Mouse (Mus musculus) megakaryocyte progenitor cell, adult 5-6 weeks (primary cell): ENCODE measurements around the gene Adamtsl3. TPM values are rescaled to one million over a fixed set of nuclear protein-coding genes. Genes with fewer than 3 reads are reported as not detected.

Experiments
- ATAC-seq: replicated peaks from 2 replicates; pipeline ENCODE4 v1.8.0; 2016; ENCODE audit warnings: mild to moderate bottlenecking, moderate TSS enrichment, inconsistent platforms; ENCODE audit not compliant: poor library complexity
- total RNA-seq, 2 experiments: library from RNA; stranded (forward) in 1 of 2; stranded (reverse) in 1 of 2; fragments of 157-497, 149-512 nt in 1 of 2; fragments of 200-1000 nt in 1 of 2; gene quantifications; 2 replicates each; pipeline versions ENCODE4 v1.2.3 to v1.2.4; 2015 to 2017

The Adamtsl3 gene
- total RNA-seq, 2 experiments from 2014 or later: 0.04 to 0.05 TPM

DNA sequence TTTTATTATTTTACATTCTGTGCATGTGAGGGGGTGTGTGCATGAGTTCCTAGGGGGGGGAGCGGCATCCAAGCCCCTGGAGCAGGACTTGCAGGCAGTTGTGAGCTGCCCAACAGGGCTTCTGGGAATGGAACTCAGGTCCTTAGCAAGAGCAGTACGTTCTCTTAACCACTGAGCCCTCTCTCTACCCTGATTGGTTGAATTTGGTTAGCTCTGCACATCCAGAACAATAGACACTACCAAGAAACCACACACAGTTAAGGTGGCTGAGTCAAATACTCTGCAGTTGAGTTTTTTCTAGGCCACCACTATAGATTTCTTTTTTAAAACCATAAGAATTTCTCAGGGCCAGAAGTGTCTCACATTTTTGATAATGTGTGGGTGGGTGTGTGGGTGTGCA is 158.7 kb downstream of the Adamtsl3 start:
- no peak for ATAC-seq

DNA sequence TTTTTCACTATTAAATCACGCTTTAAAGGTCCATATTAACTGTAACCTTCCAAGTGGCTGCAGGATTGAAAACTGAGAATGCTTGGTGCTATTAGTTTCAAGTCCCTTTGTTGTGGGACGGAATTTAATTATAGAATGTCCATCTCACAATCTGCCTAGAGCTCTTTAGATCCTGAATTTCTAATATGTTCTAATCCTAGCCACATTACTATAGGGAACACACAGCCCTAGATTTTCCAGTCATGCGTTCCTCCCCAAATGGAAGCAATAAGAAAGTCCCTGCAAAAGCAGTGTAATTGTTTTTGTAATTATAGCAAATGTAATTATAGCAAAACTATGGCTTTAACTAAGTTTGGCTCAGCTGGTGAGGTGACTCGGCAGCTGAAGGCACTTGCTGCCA is 161.6 kb downstream of the Adamtsl3 start:
- ATAC-seq: no peak

DNA sequence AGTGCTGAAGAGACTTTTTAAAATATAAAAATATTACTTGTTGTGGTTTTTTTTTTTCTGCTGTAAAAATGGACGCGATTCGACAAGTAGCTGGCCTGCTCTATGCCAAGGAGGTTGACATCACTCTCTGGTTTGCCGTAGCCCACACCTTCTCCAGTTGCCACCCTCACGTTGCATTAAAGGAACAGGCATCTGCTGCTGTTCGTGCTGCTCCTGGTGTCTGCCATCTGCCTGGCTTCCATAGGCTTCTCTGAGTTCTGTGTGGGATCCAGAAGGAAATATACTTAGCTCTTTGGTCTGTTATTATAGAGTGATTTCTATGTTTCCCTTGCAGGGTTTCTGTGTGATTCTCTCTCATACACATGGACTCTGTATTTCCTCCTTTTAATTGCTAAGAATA is 165.8 kb downstream of the Adamtsl3 start:
- ATAC-seq: no peak

DNA sequence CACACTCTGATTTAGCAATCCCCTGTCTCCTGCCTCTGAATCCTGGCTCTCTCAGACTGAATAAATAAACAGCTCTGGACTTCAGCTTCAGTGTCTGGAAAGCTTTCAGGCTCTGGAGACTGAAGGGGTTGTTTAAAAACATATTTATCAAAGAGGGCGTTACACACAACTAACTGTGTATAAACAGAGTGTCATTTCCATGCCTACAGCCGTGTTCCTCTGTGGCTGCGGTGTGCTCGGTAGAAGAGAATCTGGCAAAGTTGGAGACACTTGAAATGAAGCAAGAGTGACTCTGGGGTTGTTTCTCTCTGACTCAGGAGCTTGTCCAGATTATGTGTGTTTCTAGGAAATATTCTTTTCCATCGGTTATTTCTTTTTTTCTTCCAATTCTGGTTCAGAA is 167.0 kb downstream of the Adamtsl3 start:
- no peak for ATAC-seq

DNA sequence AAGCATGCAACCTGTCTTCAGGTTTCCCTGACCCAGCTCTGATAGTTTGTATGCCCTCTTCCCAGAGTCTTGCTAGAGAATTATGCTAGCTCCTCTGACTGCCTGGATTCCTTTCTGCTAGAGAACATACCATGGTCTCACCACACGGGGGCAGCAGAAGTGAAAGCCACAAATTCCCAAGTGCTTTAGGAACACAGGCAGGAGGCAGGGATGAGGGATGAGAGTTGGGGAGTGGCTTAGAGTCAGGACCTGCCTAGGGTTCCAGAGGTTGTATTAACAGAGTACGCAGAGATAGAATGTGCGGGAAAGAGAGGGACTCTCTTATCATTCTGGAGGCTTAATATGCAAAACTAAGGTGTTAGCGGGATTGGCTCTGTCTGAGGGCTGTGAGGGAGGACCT is 168.6 kb downstream of the Adamtsl3 start:
- peak; percentile 52; the same call in 1 of the 2 replicates for ATAC-seq

DNA sequence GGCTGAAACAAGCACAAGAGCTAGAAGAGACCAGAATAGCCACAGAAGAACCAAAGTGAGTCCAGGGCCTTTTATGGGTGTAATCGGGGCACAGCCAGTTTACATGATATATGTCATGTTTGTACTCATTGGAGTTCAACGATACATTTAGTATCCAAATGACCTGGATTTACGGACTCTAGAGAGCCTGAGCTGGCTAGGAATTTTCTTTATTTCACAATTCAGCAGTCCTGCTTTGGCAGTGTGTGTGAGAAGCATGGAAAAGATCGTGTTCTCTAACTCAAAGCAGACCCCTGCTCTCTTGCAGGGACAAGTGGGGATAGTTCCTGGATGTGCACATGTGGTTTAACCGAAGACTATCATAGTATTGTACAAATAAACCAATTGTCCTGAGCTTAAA is 195.1 kb downstream of the Adamtsl3 start:
- no peak for ATAC-seq

DNA sequence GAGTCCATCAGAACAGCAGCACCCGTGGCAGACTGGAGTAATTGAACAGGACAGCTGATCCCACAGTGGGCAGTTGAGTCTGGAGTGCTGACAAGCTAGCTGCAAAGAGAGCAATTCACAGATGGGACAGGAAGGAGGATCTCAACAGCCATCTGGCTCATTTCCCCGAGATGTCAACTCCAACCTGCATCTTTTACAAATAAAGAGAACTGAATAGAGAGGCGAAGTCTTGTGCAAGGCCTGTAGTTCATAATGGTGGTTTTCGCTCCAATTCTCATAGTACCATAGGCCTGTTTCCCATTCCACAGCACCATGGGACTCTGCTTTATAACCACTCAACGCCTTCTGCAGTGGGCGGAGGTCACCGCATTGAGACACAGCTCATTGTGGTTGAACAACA is 195.9 kb downstream of the Adamtsl3 start:
- no peak for ATAC-seq

DNA sequence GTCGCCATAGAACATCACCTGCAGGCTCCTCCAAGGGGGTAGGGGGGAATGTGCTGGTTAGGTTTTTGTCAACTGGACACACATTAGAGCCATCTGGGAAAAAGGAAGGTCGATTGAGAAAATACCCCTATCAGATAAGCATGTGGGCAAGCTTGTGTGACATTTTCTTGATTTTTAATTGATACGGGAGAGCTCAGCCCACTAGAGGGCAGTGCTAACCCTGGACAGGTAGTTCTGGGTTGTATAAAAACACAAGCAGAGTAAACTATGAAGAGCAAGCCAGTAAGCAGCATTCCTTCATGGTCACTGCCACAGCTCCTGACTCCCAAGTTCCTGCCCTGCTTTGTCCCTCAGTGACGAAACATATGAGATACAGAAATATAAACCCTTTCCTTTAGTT is 197.7 kb downstream of the Adamtsl3 start:
- ATAC-seq: peak; percentile 66; the same call in 1 of the 2 replicates

DNA sequence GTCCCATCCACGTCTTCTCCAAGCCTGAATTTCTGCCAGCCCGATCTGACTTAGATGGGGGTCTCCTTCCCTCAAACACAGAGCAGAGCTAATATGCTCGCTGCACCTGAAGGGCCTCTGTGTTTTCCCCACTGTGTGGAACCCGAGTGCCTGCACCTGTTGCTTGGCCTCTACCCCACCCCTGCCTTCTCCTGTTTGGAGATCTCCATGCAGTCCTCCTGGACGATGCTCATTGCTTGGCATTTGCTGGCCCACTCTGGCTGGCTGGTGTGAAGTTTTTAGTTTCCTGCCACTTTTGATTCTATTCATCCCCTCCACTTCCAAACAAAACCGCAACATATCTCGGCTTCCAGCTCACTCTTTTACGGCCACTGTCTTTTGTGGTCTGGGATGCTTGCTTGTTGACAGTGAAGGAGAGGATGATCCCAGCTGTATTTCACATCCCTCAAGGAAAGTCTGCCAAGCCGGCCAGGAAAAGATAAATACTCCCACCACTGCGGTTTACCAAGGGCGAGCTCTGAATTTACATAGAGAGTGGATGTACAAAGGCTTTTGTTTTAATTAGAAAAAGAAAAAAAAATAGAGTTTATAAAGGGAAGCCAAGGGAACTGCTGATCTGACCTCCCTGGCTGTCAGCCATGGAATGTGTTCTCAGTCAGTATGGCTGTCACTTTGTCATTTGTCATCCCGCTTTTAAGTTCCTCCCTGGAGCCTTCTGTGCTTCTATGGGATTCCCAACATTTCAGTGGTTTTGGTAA is 198.4 kb downstream of the Adamtsl3 start:
- ATAC-seq: no peak

DNA sequence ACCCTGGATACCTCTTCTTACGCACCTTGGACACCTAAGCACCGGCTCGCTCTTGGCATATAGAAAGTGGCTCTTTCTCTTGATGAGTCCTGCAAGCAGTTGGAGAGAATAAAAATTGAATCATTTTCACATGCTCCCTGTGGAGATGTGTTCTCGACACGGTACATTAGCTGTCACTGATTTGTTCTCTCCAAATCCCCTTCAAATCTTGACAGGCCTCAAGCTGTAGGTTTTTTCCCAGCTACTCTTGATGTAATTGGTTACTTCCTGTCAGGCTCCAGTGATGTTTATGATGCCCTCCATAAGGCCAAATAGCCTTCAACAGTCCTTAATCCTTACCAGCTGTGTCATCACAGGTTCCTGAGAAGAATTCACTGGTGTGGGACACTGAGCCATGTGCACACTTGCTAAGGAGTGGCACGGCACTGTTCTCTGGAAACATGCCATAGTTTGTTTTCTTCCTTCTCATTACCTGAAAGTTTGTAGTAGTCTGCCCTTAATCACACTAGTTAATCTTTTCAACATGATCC is 209.0 kb downstream of the Adamtsl3 start:
- ATAC-seq: no peak

DNA sequence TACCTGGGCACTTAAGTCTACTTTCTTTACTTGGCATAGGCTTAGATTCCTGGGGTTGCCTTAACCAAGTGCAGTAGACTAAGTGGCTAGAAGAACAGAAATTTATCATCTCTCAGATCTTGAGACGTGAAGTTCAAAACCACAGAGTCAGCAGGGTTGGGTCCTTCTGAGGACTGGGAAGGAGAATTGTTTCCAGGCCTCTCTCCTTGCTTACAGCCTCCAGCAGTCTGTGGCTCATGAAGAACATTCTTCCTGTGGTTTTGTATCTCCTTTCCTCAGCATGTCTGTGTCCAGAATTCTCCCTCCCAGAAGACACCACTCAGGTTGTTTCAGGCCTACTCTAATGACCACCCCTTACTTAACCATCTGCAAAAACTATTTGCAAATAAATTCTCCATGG is 216.5 kb downstream of the Adamtsl3 start:
- 0 out of 2 replicates have a peak, but pooled peaks have one; percentile 11 for ATAC-seq

DNA sequence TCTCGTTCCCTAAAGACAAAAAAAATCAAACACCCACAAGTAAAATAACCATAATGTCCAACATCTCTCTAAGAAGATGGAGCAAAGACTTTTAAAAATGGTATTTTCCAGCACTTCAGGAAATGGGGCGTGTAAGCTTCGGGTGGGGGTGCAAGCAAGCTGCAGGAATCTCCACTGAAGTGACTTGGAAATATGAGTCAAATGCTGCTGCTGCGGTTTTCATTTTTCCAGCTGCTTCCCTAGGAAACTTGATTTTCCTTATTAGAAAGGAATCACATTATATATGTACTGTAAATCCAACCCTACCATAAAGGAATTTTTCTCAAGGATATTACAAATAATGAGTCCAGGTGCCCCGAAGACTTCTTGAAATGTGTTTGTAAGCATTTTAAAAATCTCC is 220.3 kb downstream of the Adamtsl3 start:
- ATAC-seq: no peak

DNA sequence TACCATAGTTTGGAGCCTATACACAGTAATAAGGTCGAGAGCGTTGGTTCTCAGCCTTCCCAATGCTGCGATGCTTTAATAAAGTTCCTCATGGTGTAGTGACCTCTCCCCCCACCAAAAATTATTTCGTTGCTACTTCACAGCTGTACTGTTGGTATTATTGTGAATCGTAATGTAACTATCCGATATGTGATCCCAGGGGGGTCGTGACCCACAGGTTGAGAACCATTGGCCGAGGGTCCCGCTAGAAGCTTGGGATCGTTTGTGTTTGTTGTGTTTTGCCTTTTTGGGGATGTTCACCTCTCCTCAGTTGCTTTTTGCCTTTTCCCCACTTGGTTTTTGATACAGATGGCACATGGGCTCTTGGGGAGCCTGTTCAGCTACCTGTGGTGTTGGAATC is 220.9 kb downstream of the Adamtsl3 start:
- ATAC-seq: no peak

DNA sequence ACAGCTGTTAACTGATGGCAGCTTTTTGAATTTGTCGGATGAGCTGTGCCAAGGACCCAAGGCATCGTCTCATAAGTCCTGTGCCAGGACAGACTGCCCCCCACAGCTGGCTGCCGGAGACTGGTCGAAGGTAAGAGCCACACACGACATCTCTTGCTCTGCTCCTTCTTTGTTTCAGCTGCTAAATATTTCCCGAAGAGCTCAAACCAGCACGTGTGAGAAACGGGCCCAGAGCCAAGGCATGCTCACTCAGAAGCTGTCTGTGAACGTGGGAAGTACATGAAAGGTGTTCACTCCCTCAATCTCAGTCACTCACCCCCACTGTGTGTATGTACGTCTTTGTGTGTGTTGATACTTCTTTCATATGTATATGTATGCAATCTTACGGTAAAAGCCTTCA is 221.6 kb downstream of the Adamtsl3 start:
- ATAC-seq: no peak

DNA sequence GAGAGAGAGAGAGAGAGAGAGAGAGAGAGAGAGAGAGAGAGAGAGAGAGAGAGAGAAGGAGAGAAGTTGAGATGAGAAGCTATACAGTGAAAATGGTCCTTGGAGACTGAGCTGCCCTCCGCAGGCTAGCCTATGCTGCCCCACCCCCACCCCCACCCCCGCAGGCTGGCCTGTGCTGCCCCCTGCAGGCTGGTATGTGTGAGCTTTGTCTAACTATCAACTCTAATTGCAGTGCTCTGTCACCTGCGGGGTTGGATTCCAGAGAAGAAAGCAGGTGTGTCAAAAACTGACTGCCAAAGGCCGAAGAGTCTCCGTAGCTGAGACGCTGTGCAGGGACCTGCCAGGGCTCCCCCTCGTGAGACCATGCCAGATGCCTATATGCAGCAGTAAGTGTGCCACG is 231.2 kb downstream of the Adamtsl3 start:
- no peak for ATAC-seq

DNA sequence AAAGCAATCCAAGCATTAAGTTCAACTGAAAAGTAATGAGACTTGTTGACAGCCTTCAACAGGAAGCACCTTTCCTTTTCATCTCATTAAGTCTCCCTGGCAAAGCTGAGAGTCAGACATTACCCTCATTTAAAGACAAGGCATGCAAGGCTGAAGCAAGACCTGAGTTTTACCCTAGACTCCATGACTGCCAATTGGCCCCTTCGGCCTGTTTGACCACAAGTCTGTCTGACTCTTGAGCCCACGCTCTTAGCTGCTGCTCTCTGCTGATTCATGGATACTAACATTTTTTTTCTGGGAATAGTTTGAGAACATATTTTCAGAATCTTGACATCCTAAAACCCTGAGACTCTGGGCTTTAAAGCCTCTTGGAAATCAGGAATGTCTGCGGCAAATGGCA is 232.3 kb downstream of the Adamtsl3 start:
- no peak for ATAC-seq

DNA sequence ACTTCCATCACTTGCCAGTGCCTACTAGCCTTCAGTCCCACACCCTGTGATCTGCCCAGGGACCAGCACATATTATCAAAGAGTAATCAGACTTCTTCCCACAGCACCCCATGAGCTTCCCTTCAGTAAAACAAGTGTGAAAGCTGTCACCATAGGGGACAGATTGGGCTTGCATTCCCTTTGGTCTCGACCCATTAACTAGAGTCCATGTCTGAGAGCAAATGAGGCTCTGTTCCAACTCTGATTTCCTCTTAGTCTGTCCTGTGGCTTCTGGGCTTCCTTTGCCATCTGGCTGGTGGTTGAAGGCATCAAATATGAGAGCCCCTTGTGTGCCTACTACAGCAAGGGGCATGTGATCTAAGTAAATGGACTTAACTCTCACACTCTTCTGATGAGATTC is 237.5 kb downstream of the Adamtsl3 start:
- no peak for ATAC-seq

DNA sequence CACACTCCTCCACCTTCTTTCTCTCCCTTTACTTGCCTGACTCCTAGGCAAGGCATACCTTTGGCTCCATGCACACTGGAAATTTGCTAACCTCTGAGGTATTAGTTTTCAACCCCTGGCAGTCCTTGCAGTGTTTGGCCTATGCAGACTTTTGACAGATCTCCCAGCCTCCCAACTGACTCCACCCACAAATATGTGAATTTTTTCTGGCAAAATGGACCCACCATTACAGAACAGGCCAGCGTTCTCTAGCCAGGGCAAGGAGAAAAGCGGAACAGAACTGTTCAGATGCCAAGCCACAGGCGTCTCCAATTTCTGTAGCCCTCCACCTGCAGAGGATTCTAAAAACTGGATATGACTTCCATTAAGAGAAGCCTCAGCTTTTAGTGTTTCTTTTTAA is 244.5 kb downstream of the Adamtsl3 start:
- ATAC-seq: no peak

DNA sequence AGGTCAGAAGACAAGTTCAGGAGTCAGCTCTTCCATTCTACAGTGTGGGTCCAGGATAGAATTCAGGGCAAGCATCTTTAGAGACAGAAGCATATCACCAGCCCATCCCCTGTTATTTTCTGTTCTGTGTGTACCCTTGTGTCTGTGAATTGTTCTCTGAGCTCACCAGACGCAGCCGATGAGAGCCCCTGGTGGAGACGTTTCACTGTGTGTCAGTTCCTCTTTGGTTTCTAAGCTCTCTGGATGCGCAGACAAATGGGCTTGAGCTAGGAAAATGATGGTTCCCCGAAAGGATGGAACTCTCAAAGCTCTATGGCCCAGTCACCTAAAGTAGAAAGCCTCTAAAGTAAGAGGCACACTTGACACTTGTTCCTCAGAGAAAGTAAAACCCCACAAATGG is 246.3 kb downstream of the Adamtsl3 start:
- ATAC-seq: no peak; the same call in 1 of the 2 replicates

DNA sequence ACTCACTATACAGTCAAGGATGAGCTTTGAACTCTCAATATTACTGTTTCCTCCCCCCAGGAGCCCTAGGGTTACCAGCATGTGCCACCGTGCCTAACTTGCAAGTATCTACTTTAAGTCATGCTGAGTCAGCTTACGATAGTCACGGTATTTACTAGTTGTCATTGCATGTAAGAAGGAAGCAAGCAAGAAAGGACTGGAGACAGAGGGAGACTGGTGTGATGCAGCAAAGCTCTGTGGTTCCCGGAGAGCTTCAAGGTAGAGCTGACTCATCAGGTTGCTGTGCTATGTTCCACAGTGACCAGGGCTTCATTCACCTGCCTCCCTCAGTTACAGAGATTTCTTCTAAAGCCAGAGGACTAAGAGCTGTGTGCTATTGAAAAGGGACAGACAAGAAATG is 247.0 kb downstream of the Adamtsl3 start:
- ATAC-seq: no peak; the same call in 1 of the 2 replicates

DNA sequence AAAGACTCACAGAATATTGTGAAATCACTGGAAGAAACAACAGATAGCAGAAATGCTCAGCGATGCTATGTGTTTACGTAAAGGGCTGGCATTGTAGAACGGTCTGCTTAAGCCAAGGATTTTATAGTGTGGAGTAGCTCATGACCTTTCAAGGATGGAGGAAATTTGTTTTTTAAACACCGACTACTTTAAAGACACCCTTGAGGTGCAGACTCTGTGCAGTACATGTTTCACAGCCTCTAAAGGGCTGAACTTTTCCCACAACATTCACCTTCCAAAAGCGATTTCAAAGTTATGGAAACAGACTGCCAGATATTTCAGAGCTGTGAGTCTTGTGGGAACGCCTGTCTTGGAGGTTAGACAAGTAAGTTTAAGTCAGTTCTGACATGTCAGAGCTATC is 255.4 kb downstream of the Adamtsl3 start:
- ATAC-seq: no peak

DNA sequence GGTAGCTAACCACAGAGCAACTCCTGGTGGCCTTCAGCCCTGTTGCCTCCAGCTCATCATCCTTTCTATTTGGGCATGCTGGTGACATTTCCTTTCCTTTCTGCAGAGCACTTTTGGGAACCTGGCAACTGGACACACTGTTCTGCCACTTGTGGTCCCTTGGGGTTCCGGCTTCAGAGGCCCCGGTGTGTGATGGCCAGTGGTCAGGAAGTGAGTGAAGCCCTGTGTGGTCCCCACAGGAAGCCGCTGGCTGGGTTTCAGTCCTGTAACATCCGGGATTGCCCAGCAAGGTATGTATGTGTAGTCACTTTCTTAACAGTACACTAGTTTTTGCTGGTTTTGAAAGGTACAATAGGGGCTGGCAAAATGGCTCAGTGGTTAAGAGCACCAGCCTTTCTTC is 266.5 kb downstream of the Adamtsl3 start:
- peak; percentile 89 for ATAC-seq

DNA sequence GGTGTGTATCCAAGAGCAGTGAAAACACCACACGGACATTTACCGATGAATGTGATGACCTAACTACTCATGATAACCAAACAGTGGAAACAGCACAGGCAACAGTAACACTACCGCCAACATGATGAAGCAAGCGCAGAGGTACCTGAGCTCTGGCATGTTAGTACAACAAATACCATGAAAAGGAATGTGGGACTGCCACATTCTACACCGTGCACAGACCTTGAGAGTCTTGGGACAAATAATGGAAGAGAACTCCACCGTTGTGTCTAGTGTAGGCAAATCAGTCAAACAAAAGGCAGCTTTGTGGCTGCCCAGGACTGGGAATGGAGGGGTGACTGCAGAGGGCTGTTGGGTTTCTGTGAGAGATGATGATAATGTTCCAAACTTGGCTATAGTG is 269.9 kb downstream of the Adamtsl3 start:
- no peak for ATAC-seq
